Mouse (Mus musculus): ENCODE measurements around the gene Abi3.

The Abi3 gene

DNA sequence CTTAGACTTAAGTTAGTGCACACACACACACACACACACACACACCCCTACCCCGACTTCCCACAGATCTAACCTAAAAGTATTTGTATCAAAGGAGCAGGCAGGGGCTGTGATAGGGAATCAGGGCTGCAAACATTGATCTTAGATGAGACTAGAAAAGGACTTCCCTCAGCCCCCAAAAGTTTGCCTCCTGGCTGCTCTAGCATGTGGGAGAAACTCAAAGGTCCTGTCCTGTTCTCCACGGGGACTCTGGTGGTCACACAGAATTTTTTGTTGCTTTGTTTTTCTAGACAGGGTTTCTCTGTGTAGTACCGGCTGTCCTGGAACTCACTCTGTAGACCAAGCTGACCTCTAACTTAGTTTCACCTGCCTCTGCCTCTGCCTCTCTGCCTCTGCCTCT is 16.7 kb downstream of the Abi3 start:
- DNase-seq: no peak

DNA sequence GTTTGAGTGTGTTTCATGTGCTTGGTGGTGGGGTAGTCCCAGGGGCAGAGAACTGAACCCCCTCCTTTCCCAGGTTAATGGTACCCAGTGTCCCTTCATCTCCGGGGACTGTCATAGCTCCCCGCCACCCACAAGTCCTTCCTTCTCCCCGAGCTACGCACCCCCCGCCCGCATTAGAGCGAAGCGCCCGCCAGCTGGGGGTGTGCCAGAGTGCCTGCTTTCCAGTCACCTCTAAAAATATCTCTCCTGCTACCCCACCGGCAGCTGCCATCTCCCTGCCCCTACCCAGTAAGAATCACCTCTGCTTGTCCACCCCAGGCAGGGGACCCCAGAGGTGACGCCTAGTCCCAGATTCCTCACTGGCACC is 17.4 kb downstream of the Abi3 start:
- peak; percentile 67 for DNase-seq

DNA sequence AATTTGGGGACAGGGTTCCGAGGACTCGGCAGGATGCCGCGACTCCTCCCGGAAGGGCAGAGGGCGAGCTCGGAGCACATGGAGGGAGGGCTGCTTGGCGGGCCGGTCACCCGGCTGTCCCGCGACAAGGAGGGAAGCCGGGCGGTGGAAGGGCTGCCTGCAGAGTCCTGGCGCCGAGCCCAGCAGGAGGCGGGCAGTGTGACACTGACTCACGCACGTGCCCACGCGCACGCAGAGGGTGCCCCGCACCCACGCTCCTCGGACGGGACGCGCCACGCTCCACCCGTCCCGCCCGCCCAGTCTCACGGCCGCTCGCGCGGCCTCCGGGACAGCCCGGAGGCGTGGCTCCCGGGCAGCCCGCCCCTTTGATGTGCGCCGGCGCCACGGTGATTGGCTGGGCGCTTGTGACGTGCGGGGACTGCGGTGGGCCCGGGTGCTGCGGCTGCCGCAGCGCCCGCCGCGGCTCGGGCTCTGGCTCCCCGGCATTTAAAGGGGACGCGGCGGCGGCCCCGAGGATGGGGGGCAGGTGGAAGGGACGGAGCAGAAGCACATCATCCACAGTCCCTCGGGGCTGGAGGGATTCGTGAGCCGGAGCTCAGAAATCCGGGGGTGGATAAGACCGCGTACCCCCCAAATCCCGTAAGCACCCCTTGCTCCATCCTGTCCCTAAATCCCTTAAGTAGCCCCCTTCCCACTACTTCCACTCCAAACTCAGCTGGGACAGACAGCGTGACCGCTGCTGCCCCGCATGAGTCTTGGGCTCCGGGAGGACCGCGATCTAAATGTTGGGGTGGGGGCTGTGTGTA is 18.0 kb downstream of the Abi3 start, which contains the start of gene Phospho1:
TSS of gene Phospho1 (plus strand) at position 429 of the 806 bp plus-strand sequence.
- DNase-seq: peak; percentile 96

- no peak for DNase-seq
These were observed 19.8 kb downstream of the Abi3 start for GRCm38 (mm10) chr11:95822437-95822836.

DNA sequence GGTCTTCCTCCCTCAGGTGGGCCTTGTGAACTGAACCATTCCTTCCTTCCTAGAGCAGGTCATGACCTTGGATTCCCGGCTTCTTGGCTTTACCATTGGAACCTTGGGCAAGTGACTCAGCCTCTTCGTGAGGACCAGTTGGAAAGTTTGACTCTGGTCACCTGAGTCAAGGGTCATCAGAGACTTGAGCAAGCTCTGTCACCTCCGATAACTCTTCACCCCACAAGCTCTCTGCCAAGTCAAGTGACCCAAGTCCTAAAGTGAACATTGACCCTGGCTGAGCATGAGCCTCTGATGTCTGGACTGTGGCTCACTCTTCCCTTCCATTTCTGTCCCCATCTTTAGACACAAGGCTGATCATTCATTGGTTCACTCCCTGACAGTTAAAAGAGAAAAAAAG is 20.8 kb downstream of the Abi3 start:
- DNase-seq: no peak

GRCm38 (mm10) chr11:95819138-95819537 is 23.1 kb downstream of the Abi3 start:
- peak; percentile 45 for DNase-seq

DNA sequence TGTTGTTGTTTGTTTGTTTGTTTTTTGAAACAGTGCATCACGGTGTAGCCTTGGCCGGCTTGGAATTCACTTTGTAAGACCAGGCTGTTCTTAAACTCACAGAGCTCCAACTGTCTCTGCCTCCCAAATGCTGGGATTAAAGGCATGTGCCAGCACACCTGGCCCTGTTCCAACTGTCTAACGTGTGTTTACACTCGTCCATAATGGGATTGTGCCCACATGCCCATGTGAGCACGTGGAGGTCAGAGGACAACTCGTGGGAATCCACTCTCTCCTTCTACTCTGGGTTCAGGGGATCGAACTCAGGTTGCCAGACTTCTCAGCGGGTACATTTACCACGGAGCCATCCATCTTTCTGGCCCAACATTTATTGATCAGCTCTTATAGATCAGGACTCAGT is 26.9 kb downstream of the Abi3 start:
- DNase-seq: no peak

DNA sequence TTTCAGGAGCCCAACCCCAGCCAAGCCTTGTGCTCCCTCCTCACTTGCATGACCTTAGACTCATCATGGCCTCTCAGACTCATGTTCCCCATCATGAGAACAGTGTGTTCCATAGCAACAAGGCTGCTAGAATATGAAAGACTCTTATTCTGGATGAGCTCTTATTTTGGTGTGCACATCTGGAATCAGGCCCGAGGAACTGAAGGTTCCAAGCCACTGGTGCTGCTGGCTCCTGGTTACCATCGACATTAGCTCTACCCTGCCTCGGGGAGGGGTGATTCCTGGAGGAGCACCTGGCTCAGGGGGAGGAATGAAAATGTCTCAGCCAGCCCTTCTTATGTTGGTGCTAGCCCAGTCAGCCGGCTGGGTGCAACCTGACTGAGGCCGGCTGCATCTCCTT is 27.4 kb downstream of the Abi3 start:
- DNase-seq: no peak

GRCm38 (mm10) chr11:95814101-95814500 is 28.2 kb downstream of the Abi3 start:
- DNase-seq: no peak

GRCm38 (mm10) chr11:95812224-95812623 is 30.1 kb downstream of the Abi3 start:
- no peak for DNase-seq

- no peak for DNase-seq
These were observed 30.5 kb downstream of the Abi3 start for GRCm38 (mm10) chr11:95811741-95812140.

GRCm38 (mm10) chr11:95810828-95811227 is 31.4 kb downstream of the Abi3 start:
- no peak for DNase-seq

GRCm38 (mm10) chr11:95809603-95810002 is 32.7 kb downstream of the Abi3 start:
- DNase-seq: no peak

- no peak for DNase-seq
These were observed 33.7 kb downstream of the Abi3 start for GRCm38 (mm10) chr11:95808448-95809011.

- no peak for DNase-seq
These were observed 34.4 kb downstream of the Abi3 start for GRCm38 (mm10) chr11:95807884-95808283.

GRCm38 (mm10) chr11:95805527-95805926 is 36.7 kb downstream of the Abi3 start:
- DNase-seq: peak; percentile 41

- no peak for DNase-seq
These were observed 37.3 kb downstream of the Abi3 start for GRCm38 (mm10) chr11:95805010-95805409.

GRCm38 (mm10) chr11:95795582-95795981 is 46.7 kb downstream of the Abi3 start:
- peak; percentile 39 for DNase-seq

GRCm38 (mm10) chr11:95794201-95794600 is 48.1 kb downstream of the Abi3 start:
- no peak for DNase-seq

DNA sequence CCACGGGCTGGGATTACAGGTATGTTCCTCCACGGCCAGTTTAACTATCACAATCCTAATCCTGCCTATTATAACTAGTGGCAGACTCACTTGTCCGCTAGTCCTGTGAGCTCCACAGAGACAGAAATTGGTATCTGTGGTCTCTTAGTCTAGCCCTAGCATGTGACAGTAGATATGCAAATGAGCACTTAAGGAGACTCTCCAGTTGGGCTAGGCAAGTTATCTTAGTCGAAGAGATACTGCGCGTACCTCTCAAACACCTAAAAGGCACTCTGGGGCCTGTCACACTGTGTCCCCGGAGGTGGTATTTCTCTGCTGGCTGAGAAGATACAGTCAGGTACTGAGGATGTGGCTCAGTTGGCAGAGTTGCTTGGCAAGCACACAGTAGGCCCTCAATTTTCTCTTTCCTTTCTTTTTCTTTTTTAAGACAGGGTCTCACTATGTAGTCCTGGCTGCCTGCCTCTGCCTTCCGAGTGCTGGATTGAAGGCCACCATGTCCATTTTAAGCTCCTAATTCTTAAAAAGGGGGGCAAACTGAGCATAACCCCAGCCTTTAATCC is 49.2 kb downstream of the Abi3 start:
- no peak for DNase-seq

DNA sequence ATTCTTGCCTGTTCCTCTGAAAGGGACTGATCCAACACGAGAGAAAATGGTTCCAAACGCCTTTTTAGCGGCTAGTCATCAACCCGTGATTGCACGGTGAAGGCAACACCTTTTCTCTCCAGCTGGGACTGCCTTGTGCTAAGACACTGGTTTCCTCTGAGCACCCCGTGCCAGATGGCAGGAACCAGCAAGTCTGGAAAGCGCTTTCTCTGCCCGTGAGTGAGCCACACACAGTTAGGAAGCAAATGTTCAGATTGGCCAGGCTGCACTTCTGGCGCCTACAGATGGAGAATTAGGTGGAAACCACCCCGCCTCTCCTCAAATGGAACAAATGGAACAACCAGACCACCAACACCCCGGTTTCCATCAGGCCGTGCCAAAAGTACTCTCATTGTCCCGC is 50.5 kb downstream of the Abi3 start:
- no peak for DNase-seq

- peak; percentile 60 for DNase-seq
These were observed 52.8 kb downstream of the Abi3 start for GRCm38 (mm10) chr11:95789451-95789891.

DNA sequence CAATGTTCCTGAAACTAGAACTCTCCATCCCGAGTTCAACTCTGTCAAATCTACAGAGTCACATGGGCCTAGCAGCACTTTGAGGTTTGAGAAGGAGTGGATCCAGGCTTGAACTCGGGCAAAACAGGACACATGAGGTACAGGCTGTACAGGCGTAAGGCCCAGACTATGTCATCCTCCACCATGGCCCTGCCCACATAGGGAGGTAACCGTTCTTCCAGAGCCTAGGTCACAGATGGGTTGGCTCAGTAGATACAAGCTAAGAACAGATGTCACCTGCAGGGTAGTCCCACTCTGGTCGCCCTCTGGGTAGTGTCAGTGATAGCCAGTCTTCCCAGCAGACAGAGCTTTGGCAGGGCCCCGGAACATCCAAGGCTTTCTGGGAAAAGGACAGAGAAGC is 55.8 kb downstream of the Abi3 start:
- no peak for DNase-seq

DNA sequence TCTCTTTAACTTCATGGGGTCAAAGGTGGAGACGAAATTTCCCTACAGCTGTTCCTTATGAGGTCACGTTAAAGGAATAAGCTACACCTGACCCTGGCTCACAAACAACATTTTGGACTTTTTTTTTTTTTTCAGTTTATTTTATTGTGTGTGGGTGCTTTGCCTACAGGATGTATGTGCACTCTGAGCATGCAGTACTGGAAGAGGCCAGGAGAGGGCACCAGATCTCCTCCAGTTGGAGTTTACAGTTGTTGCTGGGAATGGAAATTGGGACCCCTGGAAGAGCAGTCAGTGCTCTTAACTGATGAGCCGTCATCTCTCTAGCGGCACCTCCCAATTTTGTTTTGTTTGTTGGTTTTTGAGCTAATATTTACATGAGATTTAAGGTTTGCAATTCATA is 56.6 kb downstream of the Abi3 start:
- no peak for DNase-seq
